Mouse (Mus musculus): ENCODE data around the gene Plekhm3.

Gene Plekhm3

GRCm38 (mm10) chr1:64736681-64737501, 219.7 kb downstream of the Plekhm3 start:
- no peak for DNase-seq (ENCODE audit: extremely low read depth, low read depth, low spot score)

Measured in fat pad, adult 2 months (tissue).